Mouse (Mus musculus) limb, embryonic 10.5 days (tissue): Measurements from ENCODE around the gene Camta1. TPM values are rescaled to one million over a fixed set of nuclear protein-coding genes. Genes with fewer than 3 reads are reported as not detected.

Experiments
- DNase-seq: peaks from one replicate; pipeline ENCODE4 v3.0.0-alpha.2; 2017; ENCODE audit warnings: low spot score
- H3K27ac ChIP-seq: fragments of 300-500 bp; sonication (generic); 2 replicates; pipeline ENCODE4 v1.5.1; 2016; ENCODE audit warnings: mild to moderate bottlenecking
- H3K27me3 ChIP-seq: fragments of 300-500 bp; sonication (generic); 2 replicates; pipeline ENCODE4 v1.6.1; 2016; ENCODE audit warnings: low read depth, mild to moderate bottlenecking; ENCODE audit not compliant: poor library complexity, severe bottlenecking
- H3K36me3 ChIP-seq: fragments of 300-500 bp; sonication (generic); 2 replicates; pipeline ENCODE4 v1.6.1; 2016; ENCODE audit warnings: mild to moderate bottlenecking, moderate library complexity
- H3K4me1 ChIP-seq: fragments of 300-500 bp; sonication (generic); 2 replicates; pipeline ENCODE4 v1.6.1; 2016
- H3K4me3 ChIP-seq: fragments of 300-500 bp; sonication (generic); 2 replicates; pipeline ENCODE4 v1.5.1; 2016; ENCODE audit warnings: mild to moderate bottlenecking, moderate library complexity
- H3K9me3 ChIP-seq: fragments of 300-500 bp; sonication (generic); replicated peaks from 2 replicates; pipeline ENCODE4 v1.6.1; 2016; ENCODE audit warnings: mild to moderate bottlenecking
- WGBS: fragments of 180-500 bp; shearing (Covaris S2); methylation state at CpG from one replicate; pipeline ENCODE4 v1.1.7; 2016; 5-methylcytosine and 5-hydroxymethylcytosine counted together
- polyA plus RNA-seq: library from polyadenylated mRNA; unstranded; fragments of >200 nt; fragmentation: Nextera tagmentation; extraction: Ambion mirVana; gene quantifications from 2 replicates; pipeline ENCODE4 v1.2.1, GENCODE M21; 2016

Camta1 gene
- polyA plus RNA-seq, 1 experiment from 2014 or later = 102 TPM

DNA sequence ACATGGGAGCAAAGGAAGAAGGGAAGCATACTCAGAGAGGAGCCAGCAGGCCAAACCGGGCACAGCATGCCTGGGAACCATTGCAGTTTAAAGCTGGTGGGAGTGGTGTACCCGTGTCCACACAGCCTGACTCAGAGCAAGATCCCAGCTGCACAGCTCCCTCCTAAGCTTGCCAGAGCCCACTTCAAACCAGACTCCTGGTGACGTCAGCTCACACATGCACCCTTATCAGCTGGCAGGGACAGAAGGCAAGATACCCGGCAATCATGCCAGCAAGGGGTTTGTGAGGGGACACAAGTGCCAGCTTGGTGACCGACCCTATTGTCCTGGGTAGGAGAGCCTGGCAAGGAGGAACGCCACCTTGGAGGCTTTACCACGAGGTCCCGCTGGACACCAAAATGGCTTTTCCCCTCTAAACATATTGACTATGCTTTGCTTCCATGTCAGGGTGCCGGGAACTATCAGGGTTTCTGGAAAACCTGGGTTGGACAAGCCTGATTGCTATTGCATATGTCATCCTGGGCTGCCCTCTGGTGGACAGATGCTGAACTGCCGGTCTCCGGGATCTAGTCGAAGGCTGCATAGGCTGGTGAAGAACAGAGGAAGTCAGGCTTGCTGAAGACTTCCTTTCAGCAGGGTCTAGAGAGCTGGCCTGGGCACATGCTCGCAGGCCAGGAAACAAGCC lies 720.3 kb downstream of the Camta1 start:
- H3K27me3 ChIP-seq = peaks cover 37% of the 10 kb centered on the region
- WGBS = 15% methylated on average over 13 of the region's 13 CpGs
- H3K9me3 ChIP-seq = no peaks in the 10 kb centered on the region; the same call in 1 of the 2 replicates
- no peaks in the 10 kb centered on the region for H3K36me3 ChIP-seq
- no peak overlapping the region for H3K27ac ChIP-seq
- peak overlapping the region; percentile 27; the same call in 1 of the 2 replicates for H3K4me3 ChIP-seq
- peaks cover 36% of the 10 kb centered on the region for H3K4me1 ChIP-seq
- peak; percentile 98 for DNase-seq

DNA sequence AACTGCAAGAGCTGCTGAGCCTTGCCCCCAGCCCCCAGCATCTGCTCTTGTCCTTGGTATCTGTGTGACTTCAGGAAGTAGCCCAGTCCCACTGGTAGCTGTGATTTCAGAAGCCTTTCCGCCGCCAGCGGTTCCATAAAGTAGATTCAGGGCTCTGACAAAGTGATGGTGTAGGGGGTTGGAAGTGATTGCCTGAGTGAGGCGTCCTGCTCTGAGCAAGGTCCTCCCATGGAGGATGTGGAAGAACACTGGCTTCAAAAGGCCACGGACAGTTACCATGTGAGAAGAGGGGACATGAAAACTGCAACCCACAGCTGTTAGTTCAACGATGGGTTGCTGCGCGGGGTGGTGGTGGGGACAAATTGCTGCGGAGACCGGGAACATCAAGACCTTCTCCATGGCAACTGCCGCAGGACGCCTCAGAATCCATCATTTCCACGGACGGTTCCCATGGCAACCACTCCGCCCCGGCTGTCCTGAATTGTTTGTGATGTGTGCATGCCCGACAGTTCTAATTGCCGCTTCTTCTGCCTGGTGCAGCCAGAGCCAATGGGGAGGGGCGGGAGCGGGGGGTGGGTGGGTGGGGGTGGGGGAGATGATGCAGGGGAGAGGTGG lies 721.2 kb downstream of the Camta1 start:
- Histone ChIP-seq H3K4me1 (peaks cover 36% of the 10 kb centered on the region), H3K36me3 (no peaks in the 10 kb centered on the region), H3K9me3 (no peaks in the 10 kb centered on the region; the same call in 1 of the 2 replicates), H3K4me3 (peak overlapping the region; percentile 33), H3K27me3 (peaks cover 37% of the 10 kb centered on the region), H3K27ac (no peak overlapping the region)
- peak; percentile 76 for DNase-seq
- WGBS = 4% methylated on average over 20 of the region's 20 CpGs

DNA sequence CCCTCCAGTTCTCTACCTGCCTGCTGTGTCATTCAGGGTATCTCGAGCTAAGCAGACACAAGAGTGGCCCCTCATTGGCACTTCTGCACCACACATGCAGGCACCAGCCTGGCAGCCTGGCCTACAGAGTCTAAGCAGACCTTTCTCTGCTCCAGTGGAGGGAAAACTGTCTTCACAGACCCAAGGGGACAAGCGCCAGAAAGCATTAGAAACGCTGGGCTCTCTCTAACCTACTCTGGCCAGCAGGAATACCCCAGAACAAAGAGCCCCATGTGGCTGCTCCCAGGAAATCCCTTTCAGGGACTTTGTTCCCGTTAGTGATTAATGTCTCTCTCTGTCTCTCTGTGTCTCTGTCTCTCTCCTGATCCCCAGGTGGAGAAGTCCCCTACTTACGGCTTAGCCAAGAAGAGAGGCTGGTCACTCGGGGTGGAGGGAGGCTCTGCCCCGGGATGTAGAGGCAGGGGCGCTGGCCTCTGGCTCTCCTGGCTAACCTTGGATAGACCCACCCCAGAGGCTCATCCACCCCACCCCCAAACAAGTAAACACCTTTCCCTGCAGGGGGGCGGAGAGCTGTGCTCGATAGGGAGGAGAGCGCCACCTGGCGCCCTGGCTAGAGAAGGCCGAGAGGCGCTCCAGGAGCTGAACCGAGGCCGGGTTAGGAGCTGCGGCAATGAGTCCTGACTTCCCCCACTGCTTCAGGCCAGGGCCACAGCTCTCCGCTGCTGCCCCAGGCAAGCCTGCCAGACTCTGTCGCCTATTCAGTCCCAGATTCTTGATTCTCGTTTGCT lies 722.4 kb downstream of the Camta1 start:
- 6% methylated on average over 20 of the region's 20 CpGs for WGBS
- Histone ChIP-seq H3K4me3 (peak overlapping the region; percentile 27), H3K27me3 (peaks cover 37% of the 10 kb centered on the region), H3K9me3 (no peaks in the 10 kb centered on the region), H3K36me3 (no peaks in the 10 kb centered on the region), H3K4me1 (peaks cover 36% of the 10 kb centered on the region), H3K27ac (no peak overlapping the region)
- DNase-seq = peak; percentile 87

DNA sequence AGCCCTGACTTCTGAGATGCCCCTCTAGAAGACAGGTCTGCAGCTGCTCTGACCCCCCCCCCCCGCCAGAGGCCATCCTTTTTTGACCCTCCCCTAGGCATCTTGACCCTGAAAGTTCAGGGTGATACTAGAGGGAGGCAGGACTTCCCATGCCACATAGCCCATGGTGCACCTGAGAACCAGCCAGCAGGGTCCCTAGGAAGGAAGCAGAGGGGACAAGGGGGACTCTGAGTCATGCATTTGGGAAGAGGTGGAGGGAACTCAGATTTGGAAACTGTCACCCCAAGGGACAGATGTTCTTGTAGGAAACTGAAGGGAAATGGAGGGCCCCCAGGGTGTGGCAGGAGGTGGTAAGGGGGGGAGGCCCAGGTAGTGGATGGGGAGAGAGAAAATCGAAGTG lies 723.1 kb downstream of the Camta1 start:
- Histone ChIP-seq H3K9me3 (no peaks in the 10 kb centered on the region), H3K4me1 (peaks cover 36% of the 10 kb centered on the region), H3K4me3 (no peak overlapping the region), H3K27ac (no peak overlapping the region), H3K27me3 (peaks cover 37% of the 10 kb centered on the region), H3K36me3 (no peaks in the 10 kb centered on the region)
- DNase-seq = no peak
- 29% methylated on average over 2 of the region's 2 CpGs for WGBS

DNA sequence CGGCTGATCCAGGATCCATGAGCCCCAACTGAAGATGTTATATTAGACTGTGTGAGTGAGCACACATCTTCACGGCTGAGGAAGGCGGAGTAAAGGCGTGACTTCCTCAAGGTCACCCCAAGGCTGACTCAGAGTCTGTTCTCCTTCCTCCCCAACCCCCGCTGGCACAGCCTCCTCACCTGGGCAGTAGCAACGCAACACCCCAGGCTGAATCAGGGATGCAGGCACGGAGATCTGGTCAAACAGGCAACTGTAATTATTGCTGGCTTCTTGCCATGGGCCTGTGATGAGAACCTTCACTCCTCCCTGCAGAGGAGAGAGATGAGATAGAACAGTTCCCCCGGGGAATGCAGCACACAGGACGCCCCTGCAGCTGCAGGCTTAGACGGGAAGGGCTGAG lies 723.5 kb downstream of the Camta1 start:
- no peak overlapping the region for H3K4me3 ChIP-seq
- no peaks in the 10 kb centered on the region for H3K36me3 ChIP-seq
- H3K27ac ChIP-seq = no peak overlapping the region
- no peaks in the 10 kb centered on the region for H3K9me3 ChIP-seq
- peaks cover 36% of the 10 kb centered on the region for H3K4me1 ChIP-seq
- no peak for DNase-seq
- 30% methylated on average over 10 of the region's 10 CpGs for WGBS
- peaks cover 37% of the 10 kb centered on the region for H3K27me3 ChIP-seq

DNA sequence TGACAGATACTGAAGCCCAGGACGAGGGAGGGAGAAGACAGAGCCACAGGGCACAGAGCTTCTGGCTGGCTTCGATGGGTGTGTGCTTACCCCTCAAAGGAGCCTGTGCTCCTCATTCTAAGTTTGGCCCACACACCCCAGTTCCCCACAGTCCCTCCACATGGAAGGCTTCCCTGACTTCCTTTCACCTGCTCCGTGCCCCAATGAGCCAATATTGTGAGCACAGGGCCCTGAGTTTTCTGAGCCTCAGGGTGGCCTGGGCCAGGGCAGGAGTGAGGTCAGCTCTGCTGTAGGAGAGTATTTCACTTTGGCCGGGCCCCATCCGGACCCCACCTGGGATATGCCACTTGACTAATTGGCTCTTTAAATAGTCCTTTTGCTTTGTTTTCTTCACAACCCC lies 724.0 kb downstream of the Camta1 start:
- H3K36me3 ChIP-seq = no peaks in the 10 kb centered on the region
- 62% methylated on average over 5 of the region's 5 CpGs for WGBS
- DNase-seq = no peak
- no peaks in the 10 kb centered on the region for H3K9me3 ChIP-seq
- H3K27me3 ChIP-seq = peaks cover 37% of the 10 kb centered on the region
- peaks cover 36% of the 10 kb centered on the region for H3K4me1 ChIP-seq
- H3K4me3 ChIP-seq = no peak overlapping the region
- H3K27ac ChIP-seq = no peak overlapping the region

DNA sequence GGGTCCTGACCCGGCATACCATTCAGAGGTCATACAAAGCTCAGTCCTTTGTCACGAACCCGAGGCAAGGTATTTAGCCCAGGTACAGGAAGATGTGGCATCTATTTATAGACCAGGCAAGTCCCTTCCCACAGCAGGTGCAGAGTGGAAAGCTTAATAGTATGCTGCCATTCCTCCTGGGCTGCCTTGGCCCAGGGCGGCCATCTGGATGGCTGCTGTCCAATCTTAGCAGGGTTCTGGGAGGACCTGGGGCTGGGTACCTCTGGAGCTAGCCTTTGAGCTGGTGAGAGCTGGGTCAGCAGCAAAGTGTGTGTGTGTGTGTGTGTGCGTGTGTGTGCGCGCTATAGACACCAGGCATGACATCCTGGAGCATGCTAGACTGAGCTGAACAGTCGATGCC lies 726.2 kb downstream of the Camta1 start:
- H3K9me3 ChIP-seq = no peaks in the 10 kb centered on the region
- peaks cover 28% of the 10 kb centered on the region for H3K27me3 ChIP-seq
- DNase-seq = no peak
- no peak overlapping the region for H3K4me3 ChIP-seq
- WGBS = 92% methylated on average over 8 of the region's 8 CpGs
- H3K4me1 ChIP-seq = peaks cover 33% of the 10 kb centered on the region
- H3K36me3 ChIP-seq = no peaks in the 10 kb centered on the region
- H3K27ac ChIP-seq = no peak overlapping the region

DNA sequence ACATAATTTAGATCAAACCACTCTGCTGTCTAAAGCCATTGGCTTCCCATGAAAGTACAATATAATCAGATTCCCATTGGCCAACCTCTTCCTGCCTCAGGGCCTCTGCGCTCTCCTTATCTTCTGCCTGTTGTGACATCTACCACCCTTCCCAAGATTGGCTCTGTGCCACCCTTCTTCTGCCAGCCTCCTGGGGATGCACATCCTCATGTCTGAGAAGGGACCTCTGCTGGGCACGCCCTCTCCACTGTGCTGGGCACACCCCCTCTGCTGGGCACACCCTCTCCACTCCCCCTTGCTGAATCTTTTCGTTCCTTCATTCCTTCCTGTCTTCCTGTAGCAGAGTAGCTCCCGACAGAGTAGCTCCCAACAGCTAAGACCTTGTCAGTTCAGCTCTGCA lies 727.9 kb downstream of the Camta1 start:
- Histone ChIP-seq H3K27ac (no peak overlapping the region), H3K27me3 (peaks cover 15% of the 10 kb centered on the region; the same call in 1 of the 2 replicates), H3K36me3 (no peaks in the 10 kb centered on the region), H3K9me3 (no peaks in the 10 kb centered on the region), H3K4me1 (peaks cover 29% of the 10 kb centered on the region), H3K4me3 (no peak overlapping the region)
- no peak for DNase-seq
- 73% methylated on average over 4 of the region's 4 CpGs for WGBS

DNA sequence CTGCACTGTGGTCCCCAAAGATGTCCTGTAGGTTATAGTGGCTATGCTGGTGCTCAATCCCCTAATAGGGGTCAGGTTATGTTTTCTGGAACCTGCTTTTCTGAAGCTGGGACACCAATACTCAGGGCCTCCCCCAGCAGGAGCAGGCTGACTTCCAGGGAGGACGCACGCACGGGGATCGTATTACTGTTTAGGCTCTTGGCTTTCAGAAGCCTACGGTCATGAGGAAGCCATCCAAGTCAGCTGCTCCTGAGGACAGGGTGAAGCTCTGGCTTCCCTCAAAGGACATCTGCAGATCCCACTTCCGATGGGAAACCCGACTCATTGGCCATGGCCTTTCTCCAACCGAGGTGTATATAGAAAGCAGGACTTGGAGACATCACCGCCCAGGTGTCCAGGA lies 729.2 kb downstream of the Camta1 start:
- H3K9me3 ChIP-seq = no peaks in the 10 kb centered on the region
- H3K36me3 ChIP-seq = no peaks in the 10 kb centered on the region
- peaks cover 31% of the 10 kb centered on the region for H3K4me1 ChIP-seq
- H3K4me3 ChIP-seq = no peak overlapping the region
- no peak overlapping the region for H3K27ac ChIP-seq
- no peak for DNase-seq
- WGBS = 66% methylated on average over 9 of the region's 9 CpGs
- H3K27me3 ChIP-seq = peaks cover 5% of the 10 kb centered on the region; the same call in 1 of the 2 replicates

DNA sequence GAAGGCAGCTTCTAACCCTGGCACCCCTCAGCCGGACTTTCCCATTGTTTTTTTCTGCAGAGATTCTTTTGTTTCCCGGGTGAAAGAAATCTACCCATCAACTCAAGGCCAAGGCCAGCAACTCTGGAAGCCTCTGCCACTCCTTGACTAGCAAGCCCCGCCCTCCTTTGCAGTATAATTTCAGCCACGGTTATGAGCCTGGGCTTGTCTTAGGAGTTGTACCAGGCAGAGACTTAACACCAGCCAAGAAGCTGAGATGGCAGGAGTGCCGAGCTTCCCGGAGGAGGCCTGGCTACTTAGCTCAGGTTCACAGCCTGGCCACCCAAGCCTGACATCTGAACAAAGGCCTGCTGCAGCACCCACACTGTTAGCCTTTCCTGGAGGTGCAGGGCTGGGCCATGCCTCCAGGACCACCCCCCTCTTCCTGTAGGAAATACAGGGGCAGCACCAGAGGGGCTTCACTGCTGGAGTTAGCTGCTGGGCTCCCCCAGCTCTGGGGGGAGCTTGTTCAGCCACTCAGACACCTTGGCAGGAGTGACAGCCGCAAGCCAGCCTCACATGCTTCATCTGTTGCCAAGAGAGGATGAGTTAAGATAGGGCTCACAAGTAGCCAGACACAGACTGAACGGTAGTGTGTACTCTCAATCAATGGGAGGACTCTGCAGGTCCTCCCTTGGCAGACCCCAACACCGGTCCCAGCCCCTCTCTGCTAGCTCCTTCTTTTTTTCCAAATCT lies 730.8 kb downstream of the Camta1 start:
- Histone ChIP-seq H3K4me3 (no peak overlapping the region), H3K36me3 (no peaks in the 10 kb centered on the region), H3K4me1 (peaks cover 36% of the 10 kb centered on the region), H3K9me3 (no peaks in the 10 kb centered on the region), H3K27me3 (peaks cover 5% of the 10 kb centered on the region; the same call in 1 of the 2 replicates), H3K27ac (peak overlapping the region; percentile 99; the same call in 1 of the 2 replicates)
- 84% methylated on average over 9 of the region's 9 CpGs for WGBS
- DNase-seq = no peak

DNA sequence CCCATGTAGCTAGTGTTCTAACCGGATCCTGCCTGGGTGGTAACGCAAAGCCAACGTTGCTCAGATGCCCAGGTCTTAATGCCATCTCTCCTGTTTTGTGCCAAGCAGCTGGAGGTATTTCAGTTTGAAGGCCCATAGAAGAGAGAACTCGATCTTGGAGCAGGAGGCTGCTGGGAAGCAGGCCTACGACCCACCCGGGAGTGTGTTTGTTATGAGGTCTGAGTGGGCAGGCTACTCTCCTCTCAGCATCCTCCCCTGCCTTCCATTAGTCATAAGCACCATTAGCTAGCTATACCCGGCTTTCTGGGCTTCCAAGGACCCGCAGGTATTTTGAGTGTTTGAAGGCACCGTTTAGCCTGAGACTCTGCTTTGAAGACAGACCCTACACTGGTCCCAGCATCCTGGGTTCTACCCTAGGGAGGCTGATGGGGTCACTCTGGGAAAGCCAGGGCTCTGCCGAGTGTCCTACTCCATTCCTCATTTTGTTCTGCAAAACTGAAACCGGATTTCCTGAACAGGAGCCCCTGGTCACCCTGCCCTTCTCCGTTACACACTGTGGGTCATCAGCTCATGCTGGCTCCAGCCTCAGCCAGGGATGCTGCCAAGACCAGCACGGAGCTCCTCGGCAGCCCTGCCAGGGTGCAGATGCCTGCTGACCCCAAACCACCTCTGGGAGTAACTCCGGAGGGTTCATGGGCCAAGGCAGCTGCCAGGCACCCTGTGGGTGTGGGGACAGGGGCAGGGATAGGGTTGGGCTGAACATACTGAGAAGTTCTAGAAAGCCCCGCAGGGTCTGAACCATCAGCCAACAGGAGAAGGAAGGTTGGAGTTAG lies 731.7 kb downstream of the Camta1 start:
- 74% methylated on average over 16 of the region's 16 CpGs for WGBS
- Histone ChIP-seq H3K4me1 (peaks cover 36% of the 10 kb centered on the region), H3K36me3 (peaks cover 4% of the 10 kb centered on the region; the same call in 1 of the 2 replicates), H3K27ac (peak overlapping the region; percentile 99), H3K27me3 (peaks cover 5% of the 10 kb centered on the region; the same call in 1 of the 2 replicates), H3K9me3 (no peaks in the 10 kb centered on the region), H3K4me3 (peak overlapping the region; percentile 73)
- DNase-seq = no peak
